21 mouse cellular contexts compared by ENCODE assay signal in the genomic region with DNA sequence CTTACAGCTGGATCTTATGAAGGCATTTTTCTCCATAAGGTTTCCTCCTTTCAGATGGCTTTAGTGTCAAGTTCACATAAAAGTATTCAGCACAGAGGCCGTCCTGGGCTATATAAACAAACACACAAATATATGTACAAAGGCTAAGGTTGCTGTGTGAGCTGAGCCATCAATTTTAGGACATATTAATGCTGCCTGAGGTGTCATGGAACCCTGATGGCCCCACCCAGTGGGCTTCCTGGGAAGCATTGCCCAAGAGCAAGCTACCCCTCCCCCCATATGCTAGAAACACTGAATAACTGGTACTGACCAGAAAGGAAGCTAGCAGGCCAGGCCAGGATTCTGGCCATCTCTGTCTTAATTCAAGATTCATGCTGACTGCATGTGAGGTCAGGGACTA. TPM values are rescaled to one million over a fixed set of nuclear protein-coding genes. Genes with fewer than 3 reads are reported as not detected.
DNase-seq lines count a peak whose midpoint lies in the region; ATAC-seq and TF ChIP-seq lines count a peak whose summit lies in the region.
"Had no signal": no experiment of that assay in that cellular context is flagged by ENCODE, and none has a peak within 500 bp of the region (broad histone marks: within the 10 kb centered on the region; RNA-seq: fewer than 3 reads in every experiment).

No protein-coding gene starts in this region.

- WGBS in heart, embryonic 10.5 days = 93% methylated on average over 1 of the region's 1 CpGs
- 53% methylated on average over 1 of the region's 1 CpGs for WGBS in kidney, postnatal 0 days

- peaks cover 14% of the 10 kb centered on the region for H3K4me1 ChIP-seq in heart, embryonic 10.5 days
- no peaks in the 10 kb centered on the region for H3K4me1 ChIP-seq in kidney, postnatal 0 days (replicated peaks; ENCODE audit: insufficient read depth, low read length)
- H3K4me1 ChIP-seq: embryonic facial prominence, embryonic 15.5 days had no signal

- no peak for TF ChIP-seq CTCF in kidney, postnatal 0 days (IDR thresholded peaks at IDR 0.05; ENCODE audit: low read depth)

- H3K9ac ChIP-seq in kidney, postnatal 0 days (ENCODE audit: low read depth, low read length) = no peak overlapping the region
- H3K9ac ChIP-seq: embryonic facial prominence, embryonic 15.5 days; forebrain, embryonic 15.5 days; heart, embryonic 12.5 days; hindbrain, embryonic 12.5 days had no signal

- no peaks in the 10 kb centered on the region for H3K27me3 ChIP-seq in heart, embryonic 10.5 days (ENCODE audit: insufficient read depth, poor library complexity, severe bottlenecking)
- no peaks in the 10 kb centered on the region for H3K27me3 ChIP-seq in kidney, postnatal 0 days (ENCODE audit: insufficient read depth, low read length)
- H3K27me3 ChIP-seq: embryonic facial prominence, embryonic 15.5 days; forebrain, embryonic 15.5 days; heart, embryonic 12.5 days; hindbrain, embryonic 12.5 days had no signal

- H3K36me3 ChIP-seq in heart, embryonic 10.5 days = no peaks in the 10 kb centered on the region
- no peaks in the 10 kb centered on the region for H3K36me3 ChIP-seq in kidney, postnatal 0 days (ENCODE audit: insufficient read depth, low read length)
- H3K36me3 ChIP-seq: embryonic facial prominence, embryonic 15.5 days; forebrain, embryonic 15.5 days; heart, embryonic 12.5 days; hindbrain, embryonic 12.5 days had no signal

- H3K27ac ChIP-seq in heart, embryonic 10.5 days = no peak overlapping the region
- no peak overlapping the region for H3K27ac ChIP-seq in kidney, postnatal 0 days
- H3K27ac ChIP-seq: embryonic facial prominence, embryonic 15.5 days; forebrain, embryonic 15.5 days; heart, adult 2 months; hindbrain, embryonic 12.5 days had no signal

- ATAC-seq in kidney, postnatal 0 days (replicated peaks; ENCODE audit: low FRiP score, low read depth) = no peak
- ATAC-seq: forebrain, embryonic 15.5 days; hindbrain, embryonic 16.5 days; inflammation-experienced regulatory T-cells, adult 6 months had no signal

- no peaks in the 10 kb centered on the region for H3K9me3 ChIP-seq in heart, embryonic 10.5 days
- no peaks in the 10 kb centered on the region for H3K9me3 ChIP-seq in kidney, postnatal 0 days (replicated peaks; ENCODE audit: low read length)
- H3K9me3 ChIP-seq: embryonic facial prominence, embryonic 15.5 days; forebrain, embryonic 15.5 days; heart, embryonic 12.5 days; hindbrain, embryonic 12.5 days had no signal

- no peak overlapping the region for H3K4me2 ChIP-seq in kidney, postnatal 0 days (ENCODE audit: low read length)
- H3K4me2 ChIP-seq: embryonic facial prominence, embryonic 15.5 days; forebrain, embryonic 15.5 days; heart, embryonic 12.5 days; hindbrain, embryonic 12.5 days had no signal

- DNase-seq in heart, postnatal 4 days = peak; percentile 2
- no peak for DNase-seq in heart, embryonic 10.5 days (ENCODE audit: low spot score)
- peak; percentile 38 for DNase-seq in kidney, postnatal 0 days (ENCODE audit: low spot score)
- no peak for DNase-seq in kidney, postnatal 36 days
- peak; percentile 16 for DNase-seq in urinary bladder, adult 2 months (ENCODE audit: low spot score)
- DNase-seq in urinary bladder, postnatal 14 days (ENCODE audit: low spot score) = no peak
- DNase-seq in Muller cell, postnatal 12 days (ENCODE audit: inconsistent ontology term) = no peak
- DNase-seq: adrenal gland, adult 2 months; cerebellum, adult 11 months; cerebellum, adult 8-10 months; cerebellum, postnatal 14 days; embryo, embryonic 11 days; gastrocnemius, postnatal 36 days; heart, postnatal 36 days had no signal

- no peak overlapping the region for H3K4me3 ChIP-seq in heart, embryonic 10.5 days
- no peak overlapping the region for H3K4me3 ChIP-seq in kidney, postnatal 0 days (replicated peaks; ENCODE audit: low read depth, low read length)
- H3K4me3 ChIP-seq: embryonic facial prominence, embryonic 15.5 days; forebrain, embryonic 15.5 days; heart, adult 2 months; heart, embryonic 12.5 days; hindbrain, embryonic 12.5 days had no signal

RNA-seq across cellular contexts. Expression of gene Odc1, which starts 56.4 kb away (rescaled TPM):
- 100 to 1,000 TPM; 158 to 160 TPM for total RNA-seq in heart, postnatal 4 days (2021)
- 173 and 235 TPM in 2 replicates for polyA plus RNA-seq in heart, embryonic 10.5 days (2016; fragmentation: Nextera tagmentation; extraction: Ambion mirVana)
- 149 and 153 TPM in 2 replicates for polyA plus RNA-seq in kidney, postnatal 0 days (2015; fragmentation: Nextera tagmentation; extraction: Ambion mirVana)
- polyA plus RNA-seq in urinary bladder, adult 2 months (2012; rRNA removed) = 64.4 and 68.4 TPM in 2 replicates

Comparison
In these comparisons a context has a peak if more than half of its experiments do, and no peak if none do; other contexts are left out.
1. DNase-seq: peak in heart, postnatal 4 days (single experiment), kidney, postnatal 0 days (single experiment) and urinary bladder, adult 2 months (single experiment); none in heart, embryonic 10.5 days (single experiment), kidney, postnatal 36 days (0 of 2), urinary bladder, postnatal 14 days (single experiment) and Muller cell, postnatal 12 days (single experiment).